ENCODE assay signal across 11 mouse cellular contexts in genomic region chr6:145876986-145877735, GRCm38 (mm10). TPM values are rescaled to one million over a fixed set of nuclear protein-coding genes. Genes with fewer than 3 reads are reported as not detected.
A peak's percentile ranks its signal among the peaks of the same experiment; 100 is the strongest.
DNase-seq lines count a peak whose midpoint lies in the region; ATAC-seq and TF ChIP-seq lines count a peak whose summit lies in the region.
"Had no signal": no experiment of that assay in that cellular context is flagged by ENCODE, and none has a peak within 500 bp of the region (broad histone marks: within the 10 kb centered on the region; RNA-seq: fewer than 3 reads in every experiment).

No protein-coding gene starts in this region.

- no peak overlapping the region for H3K9ac ChIP-seq in lung, embryonic 16.5 days (ENCODE audit: low read length)
- no peak overlapping the region for H3K9ac ChIP-seq in intestine, embryonic 16.5 days (ENCODE audit: low read depth, low read length)

- peaks cover 3% of the 10 kb centered on the region for H3K4me1 ChIP-seq in lung, embryonic 16.5 days (replicated peaks; ENCODE audit: control insufficient read depth, insufficient read depth, low read length)
- no peaks in the 10 kb centered on the region; the same call in 1 of the 2 replicates for H3K4me1 ChIP-seq in lung, adult 2 months (ENCODE audit: control insufficient read depth, insufficient read depth, low read length)
- H3K4me1 ChIP-seq in intestine, embryonic 16.5 days (ENCODE audit: control insufficient read depth, insufficient read depth, low read length), result no peaks in the 10 kb centered on the region

- H3K27me3 ChIP-seq in lung, embryonic 16.5 days (ENCODE audit: control insufficient read depth, insufficient read depth, low read depth, low read length), result no peaks in the 10 kb centered on the region
- H3K27me3 ChIP-seq in intestine, embryonic 16.5 days (replicated peaks; ENCODE audit: control insufficient read depth, insufficient read depth, low read length), result no peaks in the 10 kb centered on the region

- no peak overlapping the region for H3K27ac ChIP-seq in gastrocnemius, adult 2 months
- no peak overlapping the region for H3K27ac ChIP-seq in lung, embryonic 16.5 days (ENCODE audit: low read length)
- H3K27ac ChIP-seq in intestine, embryonic 16.5 days (ENCODE audit: low read length), result no peak overlapping the region
- H3K27ac ChIP-seq: heart, embryonic 10.5 days had no signal

- no peaks in the 10 kb centered on the region for H3K36me3 ChIP-seq in lung, embryonic 16.5 days (ENCODE audit: control insufficient read depth, insufficient read depth, low read length)
- H3K36me3 ChIP-seq in intestine, embryonic 16.5 days (ENCODE audit: control insufficient read depth, insufficient read depth, low read length), result no peaks in the 10 kb centered on the region
- H3K36me3 ChIP-seq: heart, embryonic 10.5 days had no signal

- no peak for TF ChIP-seq POLR2A in lung, adult 2 months (IDR thresholded peaks at IDR 0.05; ENCODE audit: borderline replicate concordance, extremely low read depth, low read depth, low read length)
- no peak for TF ChIP-seq POLR2A in brain, embryonic 14.5 days (IDR thresholded peaks at IDR 0.05; ENCODE audit: borderline replicate concordance, extremely low read depth, insufficient read depth, insufficient read length, poor library complexity, severe bottlenecking)

- peak; percentile 52; the same call in 1 of the 2 replicates for ATAC-seq in lung, embryonic 16.5 days (ENCODE audit: low read depth)
- peak; percentile 62 for ATAC-seq in intestine, embryonic 16.5 days

- H3K9me3 ChIP-seq in lung, embryonic 16.5 days (ENCODE audit: control insufficient read depth, low read length), result no peaks in the 10 kb centered on the region
- H3K9me3 ChIP-seq in intestine, embryonic 16.5 days (ENCODE audit: control insufficient read depth, low read length), result no peaks in the 10 kb centered on the region
- H3K9me3 ChIP-seq: heart, embryonic 10.5 days had no signal

- no peak for TF ChIP-seq CTCF in gastrocnemius, adult 2 months (IDR thresholded peaks at IDR 0.05)
- no peak for TF ChIP-seq CTCF in lung, adult 2 months (IDR thresholded peaks at IDR 0.05; ENCODE audit: insufficient read depth, low read length)
- TF ChIP-seq CTCF in brain, embryonic 14.5 days (IDR thresholded peaks at IDR 0.05; ENCODE audit: borderline replicate concordance, extremely low read depth, insufficient read depth, insufficient read length), result no peak

- H3K4me2 ChIP-seq in lung, embryonic 16.5 days (ENCODE audit: low read depth, low read length), result no peak overlapping the region
- H3K4me2 ChIP-seq in intestine, embryonic 16.5 days (ENCODE audit: low read depth, low read length), result no peak overlapping the region

- DNase-seq in gastrocnemius, adult 2 months, result peak; percentile 16
- no peak for DNase-seq in gastrocnemius, postnatal 10 days
- DNase-seq in lung, adult 2 months, result no peak
- peak; percentile 73 for DNase-seq in brain, embryonic 14.5 days (ENCODE audit: low read depth)
- no peak for DNase-seq in gastrocnemius, adult 18-20 months (ENCODE audit: low spot score)
- no peak for DNase-seq in embryo, embryonic 11 days
- DNase-seq: adrenal gland, adult 8-10 months; thymus, postnatal 25 days had no signal

- intact Hi-C loops in gastrocnemius, adult 2 months (cut with DNase I), result no loop called here

- no peak overlapping the region for H3K4me3 ChIP-seq in gastrocnemius, adult 2 months
- no peak overlapping the region for H3K4me3 ChIP-seq in lung, embryonic 16.5 days (ENCODE audit: low read length)
- no peak overlapping the region for H3K4me3 ChIP-seq in lung, adult 2 months (replicated peaks; ENCODE audit: extremely low read depth, low read depth, low read length)
- H3K4me3 ChIP-seq in intestine, embryonic 16.5 days (ENCODE audit: low read length), result no peak overlapping the region
- H3K4me3 ChIP-seq: heart, embryonic 10.5 days had no signal

- WGBS in lung, embryonic 16.5 days, result 65% methylated on average over 9 of the region's 9 CpGs
- WGBS in lung, adult 2 months, result 62% methylated on average over 9 of the region's 9 CpGs
- 77% methylated on average over 9 of the region's 9 CpGs for WGBS in intestine, embryonic 16.5 days

RNA-seq across cellular contexts. Expression of gene Bhlhe41, which starts 11.8 kb away (rescaled TPM):
- 10 to 100 TPM; 17.2 to 48.4 TPM for total RNA-seq in gastrocnemius, adult 2 months (2021)
- 10 to 100 TPM; 24.7 to 36.4 TPM for total RNA-seq in gastrocnemius, postnatal 10 days (2021)
- 0.63 and 0.75 TPM in 2 replicates for polyA plus RNA-seq in lung, embryonic 16.5 days (2015; fragmentation: Nextera tagmentation; extraction: Ambion mirVana)
- polyA plus RNA-seq in lung, adult 2 months (2012; rRNA removed), result 5.2 and 10.1 TPM in 2 replicates
- polyA plus RNA-seq in brain, embryonic 14.5 days (2012; rRNA removed), result 1.5 and 3.1 TPM in 2 replicates
- 0.77 and 0.83 TPM in 2 replicates for polyA plus RNA-seq in intestine, embryonic 16.5 days (2015; fragmentation: Nextera tagmentation; extraction: Ambion mirVana)
- total RNA-seq in gastrocnemius, adult 18-20 months (2021), result 10 to 100 TPM; 30.3 to 38.1 TPM

RNA-seq across cellular contexts. Expression of gene Sspn, which starts 54.3 kb away (rescaled TPM):
- 10 to 100 TPM; 40.0 to 55.9 TPM for total RNA-seq in gastrocnemius, adult 2 months (2021)
- total RNA-seq in gastrocnemius, postnatal 10 days (2021), result 100 to 1,000 TPM; 122 to 125 TPM
- polyA plus RNA-seq in lung, embryonic 16.5 days (2015; fragmentation: Nextera tagmentation; extraction: Ambion mirVana), result 11.4 and 13.4 TPM in 2 replicates
- polyA plus RNA-seq in lung, adult 2 months (2012; rRNA removed), result 7.0 and 10.1 TPM in 2 replicates
- polyA plus RNA-seq in brain, embryonic 14.5 days (2012; rRNA removed), result 0.98 and 2.2 TPM in 2 replicates
- polyA plus RNA-seq in intestine, embryonic 16.5 days (2015; fragmentation: Nextera tagmentation; extraction: Ambion mirVana), result 6.1 and 6.6 TPM in 2 replicates
- 10 to 100 TPM; 39.5 to 43.1 TPM for total RNA-seq in gastrocnemius, adult 18-20 months (2021)

Comparison
In these comparisons a context has a peak if more than half of its experiments do, and no peak if none do; other contexts are left out.
1. DNase-seq: peak in gastrocnemius, adult 2 months (single experiment) and brain, embryonic 14.5 days (single experiment); none in gastrocnemius, postnatal 10 days (single experiment), lung, adult 2 months (single experiment), gastrocnemius, adult 18-20 months (single experiment) and embryo, embryonic 11 days (single experiment).